Mouse (Mus musculus): ENCODE measurements around the gene Il15ra.

Il15ra gene

DNA sequence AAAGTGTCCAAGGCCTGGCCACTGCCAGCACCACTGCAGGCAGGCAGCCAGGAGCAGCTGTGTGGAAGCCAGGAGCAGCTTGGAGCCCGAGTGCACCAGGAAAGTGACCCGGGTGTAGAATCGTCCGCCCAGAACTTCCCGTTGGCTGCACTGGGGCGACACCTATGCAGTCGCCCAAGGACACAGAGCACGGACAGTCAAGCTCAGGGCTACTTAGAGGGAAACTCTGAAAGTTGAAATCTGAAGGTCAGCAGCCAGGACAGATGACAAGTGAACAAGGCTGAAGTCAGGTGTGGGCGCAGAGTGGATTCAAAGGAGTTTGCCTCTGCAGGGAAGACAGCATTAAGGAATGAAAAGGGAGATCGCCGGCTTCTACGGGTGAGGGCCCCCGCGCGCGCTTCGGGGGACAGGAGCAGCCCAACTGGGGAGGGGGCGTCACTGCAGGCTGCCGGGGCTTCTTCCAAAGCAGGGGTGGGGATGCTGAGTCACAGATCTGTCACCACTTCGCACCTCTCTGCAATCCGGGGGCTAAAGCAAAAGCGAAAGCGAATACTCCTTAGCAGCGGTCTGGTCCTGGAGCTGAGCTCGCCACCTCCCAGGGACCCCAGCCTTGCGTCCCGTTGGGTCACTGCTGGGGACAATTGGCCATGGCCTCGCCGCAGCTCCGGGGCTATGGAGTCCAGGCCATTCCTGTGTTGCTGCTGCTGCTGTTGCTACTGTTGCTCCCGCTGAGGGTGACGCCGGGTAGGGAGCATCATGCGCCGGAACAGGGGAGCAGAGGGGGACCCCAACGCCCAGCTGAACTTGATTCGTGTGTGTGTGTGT lies at the start of gene Il15ra:
Gene Il15ra, plus strand, starts transcription at position 90 of the 825 bp plus-strand sequence.
- peak; percentile 50 to 63 for DNase-seq (ENCODE audit: low spot score in 2 of 2)

DNA sequence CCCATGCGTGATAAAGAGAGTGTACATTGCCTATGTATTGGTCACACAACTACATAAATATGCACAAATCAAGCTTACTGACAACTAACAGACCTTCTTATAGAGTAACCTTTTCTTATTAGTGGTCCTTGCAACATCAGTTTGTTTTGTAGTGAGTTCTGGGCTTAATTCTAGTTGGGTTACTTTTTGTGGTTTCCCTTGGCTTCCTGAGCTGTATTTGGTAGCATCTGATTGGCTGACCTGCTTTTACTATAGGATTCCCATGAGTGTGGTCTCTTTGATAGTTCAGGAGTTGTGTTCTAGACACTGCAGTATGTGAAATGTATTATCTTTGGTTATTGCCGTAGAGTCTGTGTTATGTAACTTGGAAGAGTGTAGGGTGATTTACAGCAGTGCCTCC lies 47.5 kb upstream of the Il15ra start:
- DNase-seq (ENCODE audit: low spot score in 2 of 2) = no peak

GRCm38 (mm10) chr2:11659263-11659662 lies 45.8 kb upstream of the Il15ra start:
- DNase-seq (ENCODE audit: low spot score in 2 of 2) = no peak

DNA sequence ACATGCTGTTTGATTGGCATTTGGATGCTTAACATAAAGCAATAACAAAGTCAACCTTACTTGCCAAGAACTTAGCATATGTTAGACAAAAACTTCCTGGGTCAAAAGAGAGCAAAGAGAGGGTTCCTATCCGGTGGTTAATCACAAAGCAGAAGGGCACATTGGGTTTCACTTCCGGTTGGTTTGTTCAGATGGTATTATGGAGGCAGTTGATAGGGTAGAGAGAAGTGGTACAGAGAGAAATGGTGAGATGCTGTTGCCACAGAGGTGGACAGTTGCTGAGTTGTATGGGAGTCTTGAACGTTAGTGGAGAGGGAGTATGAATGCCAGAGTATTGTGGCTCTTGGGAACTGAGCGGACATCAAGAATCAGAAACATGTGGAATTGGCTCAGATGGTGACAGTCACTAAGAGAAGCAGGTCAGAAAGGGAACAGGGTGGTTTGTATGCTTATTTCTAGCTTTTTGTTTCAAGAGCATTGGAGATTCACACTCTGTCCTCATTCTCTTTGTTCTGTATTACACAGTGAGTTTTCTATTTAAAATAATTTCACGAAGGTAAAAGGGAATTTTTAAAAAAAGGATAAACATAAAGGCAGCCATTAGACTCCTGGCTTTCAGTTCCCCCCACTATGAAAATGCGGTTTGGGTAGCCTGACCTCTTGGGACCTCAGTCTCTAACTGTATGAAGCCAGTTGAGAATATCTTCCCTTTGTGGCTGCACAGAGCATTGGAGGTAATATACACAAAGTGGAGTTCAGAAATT lies 42.8 kb upstream of the Il15ra start:
- peak in 1 of 2 experiments; percentile 28 for DNase-seq (ENCODE audit: low spot score in 2 of 2)

- no peak for DNase-seq (ENCODE audit: low spot score in 2 of 2)
Measured at GRCm38 (mm10) chr2:11662907-11663230, 42.2 kb upstream of the Il15ra start.

DNA sequence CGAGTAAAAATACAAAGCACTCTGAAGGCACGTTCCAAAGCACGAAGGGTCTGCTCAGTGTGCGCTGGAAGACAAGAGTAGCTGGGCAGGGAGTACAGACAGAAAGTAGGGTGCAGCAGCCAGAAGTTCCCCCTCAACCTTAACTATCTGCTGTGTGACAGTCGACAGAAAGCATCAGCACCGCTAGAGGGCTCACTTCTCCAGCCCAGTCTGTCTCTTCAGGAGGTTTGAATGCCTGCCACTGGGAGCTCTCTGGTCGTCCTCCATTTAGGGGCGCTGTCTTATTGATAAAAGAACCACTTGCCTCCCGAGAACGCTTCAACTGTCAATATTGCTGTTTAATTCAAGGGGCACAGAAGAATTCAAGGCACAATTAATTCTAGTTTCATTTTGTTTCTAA lies 41.1 kb upstream of the Il15ra start:
- DNase-seq (ENCODE audit: low spot score in 2 of 2) = peak; percentile 79 to 89

DNA sequence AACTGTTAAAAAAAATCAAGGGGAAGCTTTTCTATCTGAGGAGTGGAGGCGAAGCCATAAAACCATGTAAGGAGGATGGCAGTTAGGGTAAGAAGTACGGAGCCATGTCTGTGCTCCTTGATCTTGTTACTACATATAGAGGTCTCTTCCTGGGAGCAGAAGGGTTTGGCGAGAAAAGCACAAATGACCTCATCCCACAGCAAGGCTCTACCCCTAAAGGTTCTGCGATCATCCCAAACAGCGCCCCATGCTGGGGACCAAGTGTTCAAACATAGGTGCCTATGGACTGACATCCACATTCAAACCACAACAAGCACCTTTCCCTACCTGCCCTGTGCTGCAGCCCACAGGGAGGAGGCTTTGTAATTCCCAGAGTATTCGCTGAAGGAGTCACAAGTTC lies 40.7 kb upstream of the Il15ra start:
- DNase-seq (ENCODE audit: low spot score in 2 of 2) = peak in 1 of 2 experiments; percentile 35

DNA sequence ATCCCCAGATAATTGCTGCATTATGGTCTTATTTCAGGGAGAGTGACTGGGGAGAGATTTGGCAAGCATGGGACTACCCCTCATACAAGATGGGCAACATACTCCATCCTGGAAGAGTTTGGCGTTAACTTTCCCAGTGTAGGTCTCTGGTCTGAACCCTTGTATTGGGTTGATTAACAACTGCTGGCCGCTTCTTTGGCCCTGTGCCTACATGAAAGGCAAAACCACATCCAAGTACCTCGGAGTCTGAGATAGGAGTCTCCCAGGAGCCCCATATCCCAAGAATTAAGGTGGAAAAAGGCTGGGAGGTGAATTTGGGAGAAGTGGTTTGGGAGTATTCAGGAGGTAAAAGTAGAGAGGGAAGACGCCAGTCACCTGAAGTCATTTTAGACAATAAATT lies 40.3 kb upstream of the Il15ra start:
- DNase-seq (ENCODE audit: low spot score in 2 of 2) = no peak

DNA sequence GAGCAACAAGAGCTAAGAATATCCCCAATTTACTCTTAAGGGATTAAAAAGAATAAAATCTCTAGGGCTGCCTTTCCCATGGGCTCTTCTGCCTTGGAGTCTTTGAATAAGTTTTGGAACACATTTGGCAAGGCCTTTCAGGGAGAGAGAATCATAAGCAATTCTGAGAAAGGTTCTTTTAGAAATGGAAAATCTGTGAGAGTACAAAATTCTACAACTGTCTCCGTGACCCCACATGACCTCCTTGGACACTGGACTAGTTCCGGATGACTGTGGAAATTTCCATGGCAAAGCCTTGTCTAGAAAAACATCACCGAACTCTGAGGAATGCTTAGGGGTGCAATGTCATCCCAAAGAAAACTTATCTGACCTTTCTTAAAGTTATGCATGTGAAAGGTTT lies 39.8 kb upstream of the Il15ra start:
- no peak for DNase-seq (ENCODE audit: low spot score in 2 of 2)

DNA sequence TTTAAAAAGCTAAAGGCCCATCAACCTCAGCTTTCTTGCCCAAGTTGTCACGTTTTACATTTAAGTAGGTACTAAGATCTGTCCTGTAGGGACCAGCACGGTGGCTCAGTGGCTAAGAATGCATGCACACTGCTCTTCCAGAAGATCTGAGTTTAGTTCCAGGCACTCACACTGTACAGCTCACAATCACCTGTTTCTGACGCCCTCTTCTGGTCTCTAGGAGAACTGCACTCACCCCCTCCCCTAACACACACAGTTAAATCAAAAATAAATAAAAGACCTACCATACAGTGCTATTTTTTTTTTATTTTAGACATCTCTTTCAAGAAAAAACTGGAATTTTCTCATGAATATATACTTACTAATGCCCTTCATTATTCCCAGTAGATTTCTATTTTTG lies 32.9 kb upstream of the Il15ra start:
- DNase-seq (ENCODE audit: low spot score in 2 of 2) = peak in 1 of 2 experiments; percentile 52

- no peak for DNase-seq (ENCODE audit: low spot score in 2 of 2)
Measured at GRCm38 (mm10) chr2:11679626-11680025, 25.5 kb upstream of the Il15ra start.

- no peak for DNase-seq (ENCODE audit: low spot score in 2 of 2)
Measured at GRCm38 (mm10) chr2:11682712-11683111, 22.4 kb upstream of the Il15ra start.

DNA sequence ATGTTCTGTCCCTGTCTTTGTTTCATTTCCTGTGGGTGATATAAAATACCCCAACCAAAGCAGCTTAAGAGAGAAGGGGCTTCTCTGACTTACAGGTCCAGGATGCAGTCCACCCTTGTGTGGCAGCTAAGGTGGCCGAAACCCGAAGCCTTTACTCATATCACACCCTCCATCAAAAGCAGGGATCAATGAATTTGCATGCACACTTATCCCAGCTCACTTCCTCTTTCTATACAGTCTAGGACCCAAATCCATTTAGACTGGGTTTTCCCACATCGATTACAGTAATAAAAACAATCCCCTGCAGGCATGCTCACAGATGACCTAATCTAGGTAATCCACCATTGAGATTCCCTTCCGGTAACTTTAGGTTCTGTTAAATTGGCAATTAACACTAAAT lies 18.6 kb upstream of the Il15ra start:
- DNase-seq (ENCODE audit: low spot score in 2 of 2) = no peak

DNA sequence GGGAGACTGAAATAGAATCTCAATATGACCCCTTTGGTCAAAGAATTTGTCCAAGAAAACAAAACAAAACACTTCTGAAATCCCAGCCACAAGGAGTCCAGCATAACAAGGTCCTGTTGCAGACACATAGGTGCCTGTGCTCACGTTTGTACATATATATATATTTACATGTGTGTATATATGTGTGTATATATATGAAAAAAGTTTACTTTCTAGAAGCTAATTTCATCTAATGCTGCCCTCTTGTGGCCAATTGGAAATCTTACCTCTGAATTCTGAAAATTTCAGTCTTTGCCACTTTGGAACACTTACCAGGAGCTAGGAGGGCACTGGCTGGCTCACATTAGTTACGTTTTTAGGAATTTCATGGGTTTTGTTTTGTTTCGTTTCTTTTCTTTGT lies 17.7 kb upstream of the Il15ra start:
- DNase-seq (ENCODE audit: low spot score in 2 of 2) = peak in 1 of 2 experiments; percentile 33

DNA sequence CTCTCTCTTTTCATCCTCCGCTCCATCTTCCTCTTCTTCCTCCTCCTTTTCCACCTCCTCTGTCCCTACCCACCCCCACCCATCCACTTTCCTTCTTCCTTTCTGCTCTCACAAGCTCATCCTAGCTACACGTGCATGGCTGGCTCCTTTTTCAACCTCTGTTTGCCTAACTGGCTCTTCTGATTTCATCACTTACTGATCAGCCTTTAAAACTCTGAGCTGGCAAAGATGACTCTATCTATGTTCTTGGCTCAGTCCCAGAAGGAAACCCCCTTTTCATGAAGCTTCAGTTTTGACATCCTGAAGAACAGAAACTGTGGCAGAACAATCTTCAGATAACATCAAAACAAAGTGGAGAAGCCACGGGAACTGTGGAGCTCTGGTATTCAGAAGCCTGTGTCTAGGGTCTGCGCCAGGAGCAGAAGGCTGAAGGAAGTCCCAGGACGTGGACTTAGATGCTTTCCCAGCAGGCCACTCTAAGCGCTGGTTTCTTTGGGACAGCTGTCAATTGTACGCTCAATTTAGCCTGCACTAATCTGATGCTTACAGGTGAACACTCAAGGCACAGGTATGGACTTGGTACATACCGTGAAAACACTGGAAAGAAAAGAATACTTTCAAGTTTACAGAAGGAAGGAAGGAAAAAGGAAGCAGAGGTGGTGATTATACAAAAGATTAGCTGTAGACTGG lies 14.7 kb upstream of the Il15ra start:
- no peak for DNase-seq (ENCODE audit: low spot score in 2 of 2)

DNA sequence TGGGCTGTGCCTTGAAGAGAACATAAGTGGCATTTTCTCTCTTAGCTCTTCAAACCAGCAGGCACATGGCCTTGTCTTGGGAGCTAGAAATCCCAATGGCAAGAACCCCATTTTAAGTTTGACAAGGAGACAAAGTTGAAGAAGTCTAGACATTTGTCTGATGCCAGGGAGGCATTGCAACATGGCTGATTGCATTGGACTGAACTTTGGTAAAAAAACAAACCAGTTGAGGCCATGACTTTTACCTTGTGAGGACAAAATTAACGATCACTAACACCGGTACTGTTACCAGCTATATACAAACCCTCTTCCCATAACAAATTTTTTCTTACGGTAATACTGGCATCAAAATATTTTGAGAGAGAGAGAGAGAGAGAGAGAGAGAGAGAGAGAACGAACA lies 11.7 kb upstream of the Il15ra start:
- no peak for DNase-seq (ENCODE audit: low spot score in 2 of 2)

- no peak for DNase-seq (ENCODE audit: low spot score in 2 of 2)
Measured at GRCm38 (mm10) chr2:11694104-11694503, 11.0 kb upstream of the Il15ra start.

- DNase-seq (ENCODE audit: low spot score in 2 of 2) = no peak
Measured at GRCm38 (mm10) chr2:11695867-11696266, 9.2 kb upstream of the Il15ra start.

DNA sequence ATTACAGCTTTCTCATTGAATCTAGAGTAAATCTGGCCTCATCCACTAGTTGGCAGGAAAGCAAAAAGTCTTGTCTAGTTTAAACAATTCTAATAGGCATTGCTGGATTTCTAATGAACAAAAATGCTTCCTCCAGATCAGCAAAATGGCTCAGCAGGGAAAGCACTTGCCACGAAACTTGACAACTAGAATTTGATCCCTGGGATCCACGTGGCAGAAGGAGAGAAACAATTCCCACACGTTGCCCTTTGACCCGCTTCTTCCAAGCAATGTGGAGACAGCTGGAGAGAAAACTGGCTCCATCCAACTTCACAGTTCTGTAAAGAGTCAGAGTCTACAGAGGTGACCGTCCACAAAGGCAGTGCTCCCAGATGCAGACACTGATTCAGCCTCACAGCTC lies 6.1 kb upstream of the Il15ra start:
- DNase-seq (ENCODE audit: low spot score in 2 of 2) = no peak

GRCm38 (mm10) chr2:11699905-11700304 lies 5.2 kb upstream of the Il15ra start:
- DNase-seq (ENCODE audit: low spot score in 2 of 2) = no peak

DNA sequence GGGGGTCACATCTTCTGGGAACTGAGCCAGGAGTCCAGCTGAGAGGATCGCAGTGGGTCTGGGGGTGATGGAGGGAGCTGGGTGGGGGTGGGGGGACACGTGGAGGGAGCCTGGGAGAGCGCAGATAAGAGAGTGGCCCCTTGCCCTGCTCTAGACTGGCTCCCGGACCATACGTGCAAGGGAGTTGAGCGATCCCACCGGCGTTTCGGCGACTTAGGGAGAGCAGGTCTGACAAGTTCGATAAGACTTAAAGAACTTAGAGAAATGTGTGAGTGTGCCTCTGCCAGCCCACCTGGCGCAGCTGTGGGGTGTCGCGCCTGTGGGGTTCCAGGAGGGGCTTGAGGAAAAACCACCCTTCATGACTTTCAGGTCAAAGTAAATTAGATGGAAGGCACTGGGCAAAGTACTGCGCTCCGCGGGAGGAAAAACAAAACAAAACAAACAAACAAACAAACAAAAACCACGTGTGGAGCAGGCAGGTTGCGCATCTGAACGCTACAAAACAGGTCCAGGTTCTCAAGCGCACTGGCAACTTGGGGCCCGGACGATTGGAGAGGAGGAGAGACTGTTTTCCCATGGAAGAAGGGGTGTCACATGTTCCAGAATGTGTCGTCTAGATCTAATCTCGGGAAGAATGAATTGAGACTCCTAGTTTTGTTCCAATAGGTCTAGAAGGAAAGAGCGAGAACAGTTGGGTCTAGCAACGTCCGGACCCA lies 1.1 kb downstream of the Il15ra start:
- DNase-seq (ENCODE audit: low spot score in 2 of 2) = no peak

DNA sequence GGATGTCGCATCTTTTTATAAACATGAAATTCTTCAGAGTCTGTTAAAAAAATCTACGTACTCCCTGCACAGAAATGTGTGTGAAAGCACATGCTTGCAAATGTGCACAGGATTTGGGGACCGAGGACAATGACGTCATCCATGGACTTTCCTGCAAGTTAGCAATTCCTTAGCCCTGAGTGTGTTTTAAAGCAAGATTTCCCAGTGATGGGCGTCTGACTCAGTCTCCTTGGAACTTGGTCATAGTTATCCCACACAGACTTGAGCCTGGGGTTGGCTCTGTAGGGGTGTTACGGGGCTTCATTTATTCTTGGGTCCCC lies 1.6 kb downstream of the Il15ra start:
- no peak for DNase-seq (ENCODE audit: low spot score in 2 of 2)

Measured in natural killer cell, adult 2 months (primary cell).